Mouse (Mus musculus) activated CD4-positive, CD25-positive, alpha-beta regulatory T cell, adult 4 months (primary cell): Measurements from ENCODE around the gene Rhob. TPM values are rescaled to one million over a fixed set of nuclear protein-coding genes. Genes with fewer than 3 reads are reported as not detected.

Experiments
- polyA plus RNA-seq, 2 experiments: library from polyadenylated mRNA; unstranded; fragments of 100-300 nt; shearing (Covaris generic); gene quantifications; one replicate each; pipeline ENCODE4 v1.2.1; 2017

Gene Rhob
- polyA plus RNA-seq, 2 experiments from 2014 or later: 0.59 to 0.83 TPM

Other genes starting within 250 kb of the Rhob start
- gene Gdf7, start 198.1 kb downstream of the Rhob start, polyA plus RNA-seq: not detected
- gene Hs1bp3, start 186.6 kb downstream of the Rhob start, polyA plus RNA-seq: 1 to 10 TPM; 3.3 TPM
- gene Slc7a15, start 99.1 kb upstream of the Rhob start, polyA plus RNA-seq: not detected
- gene Pum2, start 174.1 kb upstream of the Rhob start, polyA plus RNA-seq: 10 to 100 TPM; 55.7 to 63.1 TPM